Mouse (Mus musculus) kidney, embryonic 14.5 days (tissue): ENCODE results near the gene Tango2. TPM values are rescaled to one million over a fixed set of nuclear protein-coding genes. Genes with fewer than 3 reads are reported as not detected.

Source experiments
- ATAC-seq: fragments of 200-750 bp; cut with Nextera tagmentation; 2 replicates; pipeline ENCODE4 v1.8.0; 2017; ENCODE audit warnings: moderate number of reproducible peaks, mild to moderate bottlenecking, moderate TSS enrichment, moderate library complexity; ENCODE audit not compliant: low FRiP score, low TSS enrichment
- H3K27ac ChIP-seq: fragments of 300-500 bp; sonication (generic); 2 replicates; pipeline ENCODE4 v1.5.1; 2014; ENCODE audit warnings: low read depth, mild to moderate bottlenecking, low read length, moderate library complexity, mixed read lengths
- H3K27me3 ChIP-seq: fragments of 300-500 bp; sonication (generic); 2 replicates; pipeline ENCODE4 v1.6.1; 2014; ENCODE audit warnings: mild to moderate bottlenecking, low read length; ENCODE audit not compliant: control insufficient read depth, insufficient read depth
- H3K36me3 ChIP-seq: fragments of 300-500 bp; sonication (generic); 2 replicates; pipeline ENCODE4 v1.6.1; 2014; ENCODE audit warnings: low read length, mixed read lengths; ENCODE audit not compliant: control insufficient read depth, insufficient read depth
- H3K4me1 ChIP-seq: fragments of 300-500 bp; sonication (generic); 2 replicates; pipeline ENCODE4 v1.6.1; 2014; ENCODE audit warnings: low read length, mixed read lengths; ENCODE audit not compliant: control insufficient read depth, insufficient read depth
- H3K4me2 ChIP-seq: fragments of 300-500 bp; sonication (generic); replicated peaks from 2 replicates; pipeline ENCODE4 v1.6.1; 2014; ENCODE audit warnings: low read depth, mild to moderate bottlenecking, low read length
- H3K4me3 ChIP-seq: fragments of 300-500 bp; sonication (generic); 2 replicates; pipeline ENCODE4 v1.5.1; 2014; ENCODE audit warnings: mild to moderate bottlenecking, low read length
- H3K9ac ChIP-seq: fragments of 300-500 bp; sonication (generic); 2 replicates; pipeline ENCODE4 v1.6.1; 2014; ENCODE audit warnings: low read depth, mild to moderate bottlenecking, low read length, moderate library complexity
- H3K9me3 ChIP-seq: fragments of 300-500 bp; sonication (generic); 2 replicates; pipeline ENCODE4 v1.6.1; 2016; ENCODE audit warnings: low read length; ENCODE audit not compliant: control insufficient read depth
- WGBS: fragments of 180-500 bp; shearing (Covaris S2); extraction: QIAGEN DNeasy Blood & Tissue Kit; methylation state at CpG from one replicate; pipeline ENCODE4 v1.1.7; 2014; 5-methylcytosine and 5-hydroxymethylcytosine counted together
- polyA plus RNA-seq: library from polyadenylated mRNA; unstranded; fragments of >200 nt; fragmentation: Nextera tagmentation; extraction: Ambion mirVana; gene quantifications from 2 replicates; pipeline ENCODE4 v1.2.1, GENCODE M21; 2014

The Tango2 gene
- polyA plus RNA-seq, 1 experiment from 2014 or later, result 19.8 TPM

DNA sequence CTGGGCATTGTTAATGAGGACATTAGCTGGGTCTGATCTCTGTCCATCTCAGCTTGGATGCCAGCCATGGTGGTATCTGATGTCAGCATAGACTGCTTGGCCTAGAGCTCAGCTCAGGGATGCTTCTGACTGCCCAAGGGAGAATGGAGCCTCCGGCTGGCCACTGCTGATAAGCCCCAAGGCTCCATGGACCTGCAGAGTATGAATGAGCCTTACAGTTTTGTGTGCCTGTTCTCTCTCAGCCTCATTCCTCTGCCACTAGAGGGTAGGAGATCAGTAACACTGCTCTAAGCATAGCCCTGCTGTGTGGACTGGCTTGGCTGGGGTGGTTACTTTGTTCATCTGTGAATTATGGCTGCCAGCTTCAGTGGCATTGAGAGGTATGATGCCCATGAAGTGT lies 5.2 kb upstream of the Tango2 start:
- no peak overlapping the region for H3K9ac ChIP-seq
- H3K9me3 ChIP-seq, result no peaks in the 10 kb centered on the region
- 94% methylated on average over 1 of the region's 1 CpGs for WGBS
- ATAC-seq, result no peak
- peaks cover 19% of the 10 kb centered on the region for H3K27me3 ChIP-seq
- no peaks in the 10 kb centered on the region for H3K36me3 ChIP-seq
- no peaks in the 10 kb centered on the region for H3K4me1 ChIP-seq
- H3K4me3 ChIP-seq, result no peak overlapping the region
- H3K4me2 ChIP-seq, result no peak overlapping the region
- no peak overlapping the region for H3K27ac ChIP-seq

- Histone ChIP-seq H3K27ac (no peak overlapping the region), H3K4me3 (no peak overlapping the region), H3K27me3 (peaks cover 24% of the 10 kb centered on the region), H3K4me2 (no peak overlapping the region), H3K36me3 (no peaks in the 10 kb centered on the region), H3K9me3 (no peaks in the 10 kb centered on the region), H3K9ac (no peak overlapping the region), H3K4me1 (no peaks in the 10 kb centered on the region; the same call in 1 of the 2 replicates)
- 67% methylated on average over 5 of the region's 5 CpGs for WGBS
- no peak for ATAC-seq
Observed at GRCm38 (mm10) chr16:18351313-18352055, 3.6 kb upstream of the Tango2 start.

GRCm38 (mm10) chr16:18349761-18350325 lies 1.9 kb upstream of the Tango2 start:
- Histone ChIP-seq H3K4me1 (no peaks in the 10 kb centered on the region; the same call in 1 of the 2 replicates), H3K27me3 (peaks cover 24% of the 10 kb centered on the region), H3K9ac (no peak overlapping the region), H3K4me2 (no peak overlapping the region), H3K9me3 (no peaks in the 10 kb centered on the region), H3K36me3 (no peaks in the 10 kb centered on the region), H3K27ac (no peak overlapping the region), H3K4me3 (no peak overlapping the region)
- no peak for ATAC-seq
- 83% methylated on average over 12 of the region's 12 CpGs for WGBS

DNA sequence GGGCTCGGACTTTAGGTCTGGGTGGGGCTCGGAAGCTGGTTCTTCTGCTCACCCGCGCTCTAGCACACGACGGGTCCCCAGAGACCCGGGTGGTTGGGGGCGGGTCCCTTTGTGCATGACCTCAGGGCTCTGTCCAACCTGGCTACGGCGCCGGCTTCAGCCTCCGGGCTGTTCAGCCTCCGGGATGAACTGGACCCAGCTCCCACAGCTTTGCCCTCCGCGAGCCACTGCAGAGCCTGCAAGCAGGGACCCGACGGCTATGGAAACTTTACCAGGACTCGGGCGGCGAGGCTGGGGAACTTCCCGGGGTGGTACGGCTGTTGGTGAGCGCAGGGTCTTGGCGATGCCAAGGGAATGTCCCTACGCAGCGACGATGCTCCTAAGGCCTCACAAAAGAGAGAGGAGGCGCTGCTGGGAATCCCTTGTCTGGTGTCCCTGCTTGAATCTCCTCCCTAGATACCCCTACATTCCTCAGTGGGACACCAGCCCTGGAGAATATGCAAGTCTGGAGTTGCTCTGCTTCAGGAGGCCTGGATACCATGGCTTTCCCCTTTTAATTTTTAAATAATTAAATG lies 785 bp upstream of the Tango2 start:
- peak; percentile 13 for ATAC-seq
- Histone ChIP-seq H3K4me3 (peak overlapping the region; percentile 66), H3K4me1 (peaks cover 3% of the 10 kb centered on the region; the same call in 1 of the 2 replicates), H3K9me3 (no peaks in the 10 kb centered on the region), H3K27ac (no peak overlapping the region), H3K9ac (peak overlapping the region; percentile 35), H3K36me3 (no peaks in the 10 kb centered on the region), H3K4me2 (peak overlapping the region; percentile 83), H3K27me3 (peaks cover 24% of the 10 kb centered on the region)
- 1% methylated on average over 28 of the region's 28 CpGs for WGBS

DNA sequence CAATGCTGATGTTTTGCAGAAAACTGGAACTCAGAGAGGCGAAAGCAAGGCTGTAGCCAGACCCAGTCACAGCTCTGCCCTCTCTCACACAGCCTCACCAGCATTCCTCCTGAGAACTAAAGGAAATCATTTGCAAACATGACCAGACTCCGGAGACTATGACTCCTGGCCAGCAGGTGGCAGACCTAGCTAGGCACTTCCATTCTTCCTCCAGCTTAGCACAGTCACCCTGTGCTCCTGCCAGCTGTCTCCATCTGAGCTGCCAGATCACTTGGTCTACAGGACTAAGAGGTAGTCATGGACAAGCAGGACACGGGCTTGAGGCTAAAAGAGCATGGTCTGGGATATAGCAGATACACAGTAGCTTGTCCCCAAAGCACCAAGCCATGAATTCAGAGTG lies 2.7 kb downstream of the Tango2 start:
- Histone ChIP-seq H3K9me3 (no peaks in the 10 kb centered on the region), H3K36me3 (no peaks in the 10 kb centered on the region), H3K9ac (no peak overlapping the region), H3K4me1 (peaks cover 3% of the 10 kb centered on the region; the same call in 1 of the 2 replicates), H3K4me2 (no peak overlapping the region), H3K4me3 (no peak overlapping the region), H3K27me3 (peaks cover 21% of the 10 kb centered on the region), H3K27ac (no peak overlapping the region)
- WGBS, result 6% methylated on average over 3 of the region's 3 CpGs
- ATAC-seq, result peak; percentile 40; the same call in 1 of the 2 replicates

DNA sequence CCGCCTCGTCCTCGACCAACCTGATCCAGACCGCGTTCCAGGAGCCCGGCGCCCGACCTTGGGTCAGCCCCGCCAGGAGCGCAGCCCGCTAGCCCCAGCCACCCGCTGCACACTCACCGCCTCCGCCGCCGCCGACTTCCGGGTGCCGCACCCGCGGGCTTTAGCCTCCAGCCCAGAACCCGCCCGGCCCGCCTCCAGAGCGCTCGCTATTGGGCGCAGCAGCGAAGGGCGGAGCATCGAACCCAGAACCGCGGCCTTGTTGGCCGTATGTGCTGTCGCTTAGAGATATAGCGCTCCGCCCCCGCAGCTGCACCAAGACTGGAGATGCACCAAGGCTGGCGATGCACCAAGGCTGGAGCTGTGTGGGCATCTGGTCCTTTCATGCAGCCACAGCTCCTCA lies 4.1 kb downstream of the Tango2 start:
- no peak overlapping the region for H3K27ac ChIP-seq
- WGBS, result under 1% methylated on average over 38 of the region's 38 CpGs

GRCm38 (mm10) chr16:18342650-18343570 lies 5.0 kb downstream of the Tango2 start:
- Histone ChIP-seq H3K27me3 (peaks cover 5% of the 10 kb centered on the region), H3K27ac (no peak overlapping the region)

More for the DNA sequence above, 4.1 kb downstream of the Tango2 start:
- Histone ChIP-seq H3K36me3 (no peaks in the 10 kb centered on the region), H3K4me2 (peak overlapping the region; percentile 77), H3K27me3 (peaks cover 8% of the 10 kb centered on the region), H3K9ac (peak overlapping the region; percentile 60), H3K4me3 (peak overlapping the region; percentile 63), H3K9me3 (no peaks in the 10 kb centered on the region), H3K4me1 (peaks cover 3% of the 10 kb centered on the region; the same call in 1 of the 2 replicates)
- ATAC-seq, result peak; percentile 90

GRCm38 (mm10) chr16:18342076-18342475 lies 5.8 kb downstream of the Tango2 start:
- Histone ChIP-seq H3K36me3 (no peaks in the 10 kb centered on the region), H3K27me3 (peaks cover 3% of the 10 kb centered on the region), H3K9me3 (no peaks in the 10 kb centered on the region), H3K9ac (no peak overlapping the region), H3K4me1 (0 out of 2 replicates have a peak, but pooled peaks cover 3% of the 10 kb centered on the region), H3K4me2 (no peak overlapping the region), H3K27ac (no peak overlapping the region), H3K4me3 (no peak overlapping the region)
- 79% methylated on average over 2 of the region's 2 CpGs for WGBS
- no peak for ATAC-seq

More at GRCm38 (mm10) chr16:18342650-18343570, 5.0 kb downstream of the Tango2 start:
- Histone ChIP-seq H3K4me1 (peaks cover 3% of the 10 kb centered on the region; the same call in 1 of the 2 replicates), H3K36me3 (no peaks in the 10 kb centered on the region), H3K9ac (peak overlapping the region; percentile 60), H3K9me3 (no peaks in the 10 kb centered on the region), H3K4me3 (peak overlapping the region; percentile 63), H3K4me2 (peak overlapping the region; percentile 77)
- 40% methylated on average over 9 of the region's 9 CpGs for WGBS
- ATAC-seq, result no peak
